Mouse (Mus musculus) thymus, adult 2 months (tissue): ENCODE results near the gene Arhgef7.

ENCODE experiments used
- CTCF ChIP-seq: fragments of 200-500 bp; IDR thresholded peaks from 2 replicates; pipeline ENCODE4 v1.5.1; 2012; ENCODE audit warnings: mild to moderate bottlenecking, control low read depth, low read length, moderate library complexity, borderline replicate concordance; ENCODE audit not compliant: control insufficient read depth, poor library complexity, insufficient read depth; ENCODE audit errors: extremely low read depth
- POLR2A ChIP-seq: fragments of 200-500 bp; IDR thresholded peaks from 2 replicates; pipeline ENCODE4 v1.6.1; 2012; ENCODE audit warnings: mild to moderate bottlenecking, low read length, control low read depth, moderate library complexity; ENCODE audit not compliant: control insufficient read depth, poor library complexity, insufficient read depth; ENCODE audit errors: extremely low read depth

DNA sequence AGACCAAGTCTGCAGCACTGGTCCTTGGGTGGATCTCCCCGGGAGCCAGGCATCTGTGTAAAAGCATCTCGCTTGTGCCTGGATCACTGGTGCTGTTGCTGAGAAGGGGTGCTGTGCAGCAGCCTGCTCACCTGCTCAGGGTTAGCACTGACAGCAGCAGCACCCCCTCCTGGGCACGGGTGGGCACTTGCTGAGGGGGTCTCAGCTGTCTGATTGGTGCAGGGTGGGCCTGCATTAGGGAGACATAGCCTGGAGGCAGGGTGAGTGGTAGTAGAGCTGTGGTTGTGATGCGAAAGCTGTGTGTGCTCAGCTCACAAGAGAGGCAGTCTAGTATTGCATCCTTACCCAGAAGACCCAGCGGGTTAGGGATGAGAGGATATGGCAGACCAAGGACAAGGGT is 92.6 kb downstream of the Arhgef7 start:
- TF ChIP-seq CTCF (no peak), POLR2A (no peak)
